Mouse (Mus musculus): Measurements from ENCODE around the gene Phb2. TPM values are rescaled to one million over a fixed set of nuclear protein-coding genes. Genes with fewer than 3 reads are reported as not detected.
A peak's percentile ranks its signal among the peaks of the same experiment; 100 is the strongest.

Gene Phb2
- total and polyA plus RNA-seq, 3 experiments = 309 to 815 (median 706) TPM

- TF ChIP-seq ZNF384 (IDR thresholded peaks at IDR 0.05; ENCODE audit: low read depth, low read length) (no peak), ZMIZ1 (IDR thresholded peaks at IDR 0.05; ENCODE audit: low read depth, low read length) (peak; percentile 26; the same call in 1 of the 2 replicates), USF1 (IDR thresholded peaks at IDR 0.05; ENCODE audit: low read depth, low read length) (no peak)
These were observed 44.7 kb downstream of the Phb2 start (continued) for GRCm38 (mm10) chr6:124756652-124757350.

- H3K36me3 ChIP-seq (ENCODE audit: control insufficient read depth in 1 of 2, insufficient read depth in 2 of 2, low read length in 2 of 2) = peaks cover 0 to 2% of the 10 kb centered on the region in 2 experiments; a peak in 1 of 4 replicates
- TF ChIP-seq BHLHE40 (IDR thresholded peaks at IDR 0.05; ENCODE audit: borderline replicate concordance, low read depth, low read length) = no peak
- TF ChIP-seq MAX (IDR thresholded peaks at IDR 0.05; ENCODE audit: low read length) = no peak
- no peak for TF ChIP-seq ZC3H11A (IDR thresholded peaks at IDR 0.05; ENCODE audit: low read depth, low read length)
- TF ChIP-seq ETS1 (IDR thresholded peaks at IDR 0.05; ENCODE audit: low read depth, low read length) = no peak
- TF ChIP-seq SMC3 (IDR thresholded peaks at IDR 0.05; ENCODE audit: low read depth, low read length) = no peak
- no peak for TF ChIP-seq MAFK (IDR thresholded peaks at IDR 0.05; ENCODE audit: borderline replicate concordance, low read depth, low read length)
- no peak for TF ChIP-seq RCOR1 (IDR thresholded peaks at IDR 0.05; ENCODE audit: low read depth, low read length)
- no peak for TF ChIP-seq ZMIZ1 (IDR thresholded peaks at IDR 0.05; ENCODE audit: low read depth, low read length)
- no peak for TF ChIP-seq CTCF (IDR thresholded peaks at IDR 0.05 in 2 of 3, conservative IDR thresholded peaks at IDR 0.05 in 1 of 3; ENCODE audit: control insufficient read depth in 1 of 3, insufficient read depth in 1 of 3, low read depth in 2 of 3, low read length in 3 of 3, poor library complexity in 1 of 3, severe bottlenecking in 1 of 3)
- TF ChIP-seq TCF12 (IDR thresholded peaks at IDR 0.05; ENCODE audit: low read depth, low read length) = no peak
- TF ChIP-seq CHD2 (IDR thresholded peaks at IDR 0.05; ENCODE audit: low read length) = no peak
- TF ChIP-seq ELF1 (IDR thresholded peaks at IDR 0.05; ENCODE audit: low read depth, low read length) = no peak
- no peak for TF ChIP-seq MYC (IDR thresholded peaks at IDR 0.05; ENCODE audit: low read depth, low read length)
- TF ChIP-seq MYB (IDR thresholded peaks at IDR 0.05; ENCODE audit: low read depth, low read length) = no peak
- no peak for TF ChIP-seq ZKSCAN1 (IDR thresholded peaks at IDR 0.05; ENCODE audit: low read depth, low read length)
- no peak for TF ChIP-seq MAZ (IDR thresholded peaks at IDR 0.05; ENCODE audit: low read depth, low read length)
- TF ChIP-seq POLR2AphosphoS5 (IDR thresholded peaks at IDR 0.05; ENCODE audit: borderline replicate concordance, low read depth, low read length) = no peak
- H3K4me3 ChIP-seq (ENCODE audit: control insufficient read depth in 1 of 2, insufficient read depth in 1 of 2, low read depth in 2 of 2, low read length in 2 of 2) = peak overlapping the region in 1 of 2 experiments; percentile 67; a peak in 2 of 4 replicates
- H3K27ac ChIP-seq (ENCODE audit: control insufficient read depth, low read depth, low read length) = no peak overlapping the region
- no peaks in the 10 kb centered on the region for H3K27me3 ChIP-seq (ENCODE audit: control insufficient read depth in 1 of 2, insufficient read depth in 2 of 2, low read length in 2 of 2)
- no peaks in the 10 kb centered on the region for H3K9me3 ChIP-seq (replicated peaks; ENCODE audit: insufficient read depth, low read length)
- H3K9ac ChIP-seq (ENCODE audit: control insufficient read depth, low read depth, low read length, poor library complexity, severe bottlenecking) = no peak overlapping the region; the same call in 1 of the 2 replicates
- peak; percentile 36 for DNase-seq (ENCODE audit: low read depth, low spot score)
- H3K4me1 ChIP-seq (ENCODE audit: control insufficient read depth in 1 of 2, insufficient read depth in 2 of 2, low read length in 2 of 2) = peaks cover 2 to 32% of the 10 kb centered on the region in 2 experiments; a peak in 3 of 4 replicates
- H3K79me2 ChIP-seq (ENCODE audit: control insufficient read depth, insufficient read depth, low read length, poor library complexity) = peaks cover 14% of the 10 kb centered on the region
These were observed 45.3 kb downstream of the Phb2 start for GRCm38 (mm10) chr6:124757351-124757880.
